Mouse (Mus musculus): ENCODE data around the gene Hras.
A peak's percentile ranks its signal among the peaks of the same experiment; 100 is the strongest.

Gene Hras

GRCm38 (mm10) chr7:141213605-141214235 is 19.9 kb upstream of the Hras start, which contains the start of gene Lmntd2:
TSS of gene Lmntd2 (minus strand) at chr7:141214080.
- DNase-seq, result no peak

GRCm38 (mm10) chr7:141213133-141213532 is 19.3 kb upstream of the Hras start:
- DNase-seq, result no peak

- no peak for DNase-seq
These were observed 16.9 kb upstream of the Hras start for GRCm38 (mm10) chr7:141210606-141211131.

GRCm38 (mm10) chr7:141210137-141210536 is 16.3 kb upstream of the Hras start:
- no peak for DNase-seq

- DNase-seq, result no peak
These were observed 15.7 kb upstream of the Hras start for GRCm38 (mm10) chr7:141209526-141209925.

- no peak for DNase-seq
These were observed 12.6 kb upstream of the Hras start for GRCm38 (mm10) chr7:141206182-141206937.

- no peak for DNase-seq
These were observed 11.7 kb upstream of the Hras start for GRCm38 (mm10) chr7:141205504-141205903.

GRCm38 (mm10) chr7:141204546-141204945 is 10.7 kb upstream of the Hras start:
- no peak for DNase-seq

- DNase-seq, result no peak
These were observed 4.3 kb upstream of the Hras start for GRCm38 (mm10) chr7:141198121-141198520.

GRCm38 (mm10) chr7:141196619-141197282 is 2.9 kb upstream of the Hras start:
- no peak for DNase-seq

- no peak for DNase-seq
These were observed 1.9 kb upstream of the Hras start for GRCm38 (mm10) chr7:141195754-141196153.

- peak; percentile 94 to 99 for DNase-seq
These were observed 1.0 kb upstream of the Hras start for GRCm38 (mm10) chr7:141194830-141195229.

- no peak for DNase-seq
These were observed 604 bp upstream of the Hras start for GRCm38 (mm10) chr7:141194409-141194808.

GRCm38 (mm10) chr7:141193348-141193856 is 403 bp downstream of the Hras start:
- no peak for DNase-seq

GRCm38 (mm10) chr7:141192776-141193347 is 943 bp downstream of the Hras start:
- no peak for DNase-seq

GRCm38 (mm10) chr7:141191796-141192685 is 1.8 kb downstream of the Hras start:
- no peak for DNase-seq

- DNase-seq, result no peak
These were observed 2.8 kb downstream of the Hras start for GRCm38 (mm10) chr7:141191036-141191435.

- DNase-seq, result no peak
These were observed 3.6 kb downstream of the Hras start for GRCm38 (mm10) chr7:141190220-141190619.

- DNase-seq, result no peak
These were observed 5.1 kb downstream of the Hras start for GRCm38 (mm10) chr7:141188733-141189132.

- DNase-seq, result no peak
These were observed 5.6 kb downstream of the Hras start for GRCm38 (mm10) chr7:141188194-141188593.

GRCm38 (mm10) chr7:141176173-141176572 is 17.6 kb downstream of the Hras start:
- peak; percentile 70 to 83 for DNase-seq

GRCm38 (mm10) chr7:141175068-141175467 is 18.7 kb downstream of the Hras start:
- no peak for DNase-seq

Measured in spleen, adult 18-20 months (tissue).